Mouse (Mus musculus) kidney, adult 11 months (tissue): ENCODE results near the gene Prrx1.

Experiments
- DNase-seq: peaks from one replicate; pipeline ENCODE4 v3.0.0; 2022

Prrx1 gene

GRCm38 (mm10) chr1:163313101-163313773 lies at the start of gene Prrx1:
Gene Prrx1 (minus strand): TSS chr1:163313710.
- no peak for DNase-seq

- DNase-seq: no peak
These were observed 48.7 kb upstream of the Prrx1 start for GRCm38 (mm10) chr1:163362202-163362601.

- no peak for DNase-seq
These were observed 47.9 kb upstream of the Prrx1 start for GRCm38 (mm10) chr1:163361376-163361775.

GRCm38 (mm10) chr1:163360796-163361195 lies 47.3 kb upstream of the Prrx1 start:
- no peak for DNase-seq

GRCm38 (mm10) chr1:163359521-163359920 lies 46.0 kb upstream of the Prrx1 start:
- DNase-seq: no peak

GRCm38 (mm10) chr1:163358165-163358564 lies 44.7 kb upstream of the Prrx1 start:
- no peak for DNase-seq

- no peak for DNase-seq
These were observed 44.2 kb upstream of the Prrx1 start for GRCm38 (mm10) chr1:163357733-163358132.

GRCm38 (mm10) chr1:163356167-163356566 lies 42.7 kb upstream of the Prrx1 start:
- DNase-seq: no peak

- DNase-seq: no peak
These were observed 42.2 kb upstream of the Prrx1 start for GRCm38 (mm10) chr1:163355626-163356156.

- no peak for DNase-seq
These were observed 37.5 kb upstream of the Prrx1 start for GRCm38 (mm10) chr1:163350988-163351387.

- DNase-seq: no peak
These were observed 32.0 kb upstream of the Prrx1 start for GRCm38 (mm10) chr1:163345541-163345940.

- DNase-seq: no peak
These were observed 31.4 kb upstream of the Prrx1 start for GRCm38 (mm10) chr1:163344931-163345330.

GRCm38 (mm10) chr1:163339219-163339561 lies 25.7 kb upstream of the Prrx1 start:
- DNase-seq: no peak

- DNase-seq: no peak
These were observed 25.2 kb upstream of the Prrx1 start for GRCm38 (mm10) chr1:163338525-163339218.

- no peak for DNase-seq
These were observed 24.3 kb upstream of the Prrx1 start for GRCm38 (mm10) chr1:163337821-163338220.

GRCm38 (mm10) chr1:163327279-163327678 lies 13.8 kb upstream of the Prrx1 start:
- no peak for DNase-seq

GRCm38 (mm10) chr1:163319669-163320571 lies 6.4 kb upstream of the Prrx1 start:
- DNase-seq: no peak

- DNase-seq: no peak
These were observed 3.4 kb upstream of the Prrx1 start for GRCm38 (mm10) chr1:163316920-163317319.

GRCm38 (mm10) chr1:163314829-163315301 lies 1.4 kb upstream of the Prrx1 start:
- no peak for DNase-seq

- peak; percentile 13 for DNase-seq
These were observed 613 bp upstream of the Prrx1 start for GRCm38 (mm10) chr1:163313921-163314725.

- DNase-seq: no peak
These were observed 1.4 kb downstream of the Prrx1 start for GRCm38 (mm10) chr1:163311861-163312811.
